Mouse (Mus musculus) olfactory bulb, adult 2 months (tissue): ENCODE results near the gene Prg3.

ENCODE experiments used
- CTCF ChIP-seq: fragments of 200-500 bp; IDR thresholded peaks from 2 replicates; pipeline ENCODE4 v1.5.1; 2012; ENCODE audit warnings: low read depth, mild to moderate bottlenecking, low read length, moderate library complexity; ENCODE audit not compliant: insufficient read depth
- POLR2A ChIP-seq: fragments of 200-500 bp; IDR thresholded peaks from 2 replicates; pipeline ENCODE4 v1.6.1; 2012; ENCODE audit warnings: mild to moderate bottlenecking, low read depth, low read length, moderate library complexity; ENCODE audit not compliant: insufficient read depth

DNA sequence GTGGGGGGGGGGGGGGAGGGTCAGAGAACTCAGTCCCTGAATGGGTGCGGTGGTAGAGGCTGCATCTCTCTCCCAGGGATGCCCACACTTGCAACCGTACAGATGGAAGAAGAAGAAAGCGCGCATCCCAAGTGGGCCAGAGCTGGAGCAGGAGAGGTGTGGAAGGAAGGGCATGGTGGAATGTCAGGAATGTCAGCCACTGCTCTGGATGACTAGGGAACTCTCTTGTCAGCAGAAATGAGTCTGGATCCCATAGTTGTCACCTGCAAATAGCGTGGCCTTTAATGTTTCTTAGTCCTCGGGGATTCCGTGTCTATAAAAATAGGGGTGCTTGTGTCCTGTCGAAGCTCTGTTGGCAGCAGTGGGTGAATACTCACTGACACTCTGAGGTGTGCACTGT, 14.6 kb downstream of the Prg3 start:
- TF ChIP-seq CTCF (no peak), POLR2A (no peak)
